Mouse (Mus musculus) macrophage (primary cell): ENCODE data around the gene Wdr48. TPM values are rescaled to one million over a fixed set of nuclear protein-coding genes. Genes with fewer than 3 reads are reported as not detected.

Experiments
- H3K27ac ChIP-seq: fragments of 350-480 bp; formaldehyde crosslinking; 2 replicates; pipeline ENCODE4 v1.9.0; 2021
- H3K36me3 ChIP-seq: fragments of 350-480 bp; formaldehyde crosslinking; 2 replicates; pipeline ENCODE4 v1.9.0; 2021; ENCODE audit errors: inconsistent target
- H3K4me3 ChIP-seq: fragments of 350-480 bp; formaldehyde crosslinking; 2 replicates; pipeline ENCODE4 v1.9.0; 2021; ENCODE audit errors: inconsistent target
- H3K79me2 ChIP-seq: fragments of 350-480 bp; formaldehyde crosslinking; 2 replicates; pipeline ENCODE4 v1.9.0; 2021; ENCODE audit errors: inconsistent target
- WGBS: methylation state at CpG from one replicate; pipeline ENCODE4 v1.1.7; 2026; ENCODE audit warnings: inconsistent platforms; ENCODE audit not compliant: missing documents; 5-methylcytosine and 5-hydroxymethylcytosine counted together
- polyA plus RNA-seq: library from polyadenylated mRNA; stranded (reverse); fragments of 250-400 nt; gene quantifications from 3 replicates; pipeline ENCODE4 v1.2.4, GENCODE M21; 2018; ENCODE audit warnings: inconsistent platforms
- total RNA-seq, 78 experiments: library from RNA; depleted of rRNA; stranded (reverse); fragments of 250-400 nt; gene quantifications; 1 replicate in 9 of 78; 2 replicates in 24 of 78; 3 replicates in 43 of 78; 4 replicates in 2 of 78; pipeline ENCODE4 v1.2.4; 2018; ENCODE audit warnings: inconsistent platforms in 56 of 78

The Wdr48 gene
- 100 to 1,000 TPM in 24 of 26 experiments, 10 to 100 TPM in 2; 92.3 to 311 (median 134) TPM for total RNA-seq (2018; cell fraction: chromatin; rRNA removed)
- total RNA-seq (2018; cell fraction: cytosol; rRNA removed), result 10 to 100 TPM; 29.0 to 47.5 (median 32.7) TPM
- total RNA-seq (2018; cell fraction: nucleus; rRNA removed), result 100 to 1,000 TPM in 7 of 26 experiments, 10 to 100 TPM in 19; 51.1 to 167 (median 78.9) TPM
- 25.1 to 40.5 TPM (median 29.3 TPM) in 3 replicates for polyA plus RNA-seq

GRCm38 (mm10) chr9:119894339-119895009 is at the start of gene Wdr48:
Wdr48 (plus strand) TSS chr9:119894878.
- WGBS, result 3% methylated on average over 34 of the region's 34 CpGs
- Histone ChIP-seq H3K4me3 (peak within 1 kb of the TSS; percentile 65), H3K36me3 (no peaks in the 10 kb centered on the region), H3K27ac (peak within 1 kb of the TSS; percentile 57), H3K79me2 (peaks cover 43% of the 10 kb centered on the region)

GRCm38 (mm10) chr9:119847187-119847586 is 47.5 kb upstream of the Wdr48 start:
- 93% methylated on average over 6 of the region's 6 CpGs for WGBS
- H3K36me3 ChIP-seq, result no peaks in the 10 kb centered on the region
- H3K4me3 ChIP-seq, result no peak overlapping the region
- no peak overlapping the region for H3K27ac ChIP-seq
- H3K79me2 ChIP-seq, result no peaks in the 10 kb centered on the region

GRCm38 (mm10) chr9:119848671-119849070 is 46.0 kb upstream of the Wdr48 start:
- Histone ChIP-seq H3K4me3 (no peak overlapping the region), H3K79me2 (no peaks in the 10 kb centered on the region), H3K27ac (no peak overlapping the region), H3K36me3 (no peaks in the 10 kb centered on the region)
- WGBS, result 84% methylated on average over 7 of the region's 7 CpGs

- no peak overlapping the region for H3K27ac ChIP-seq
- WGBS, result 62% methylated on average over 8 of the region's 8 CpGs
- H3K36me3 ChIP-seq, result no peaks in the 10 kb centered on the region
- no peaks in the 10 kb centered on the region for H3K79me2 ChIP-seq
- H3K4me3 ChIP-seq, result no peak overlapping the region
These were observed 45.5 kb upstream of the Wdr48 start for GRCm38 (mm10) chr9:119849214-119849613.

- Histone ChIP-seq H3K36me3 (no peaks in the 10 kb centered on the region), H3K4me3 (no peak overlapping the region), H3K27ac (no peak overlapping the region), H3K79me2 (no peaks in the 10 kb centered on the region)
- WGBS, result 79% methylated on average over 10 of the region's 10 CpGs
These were observed 42.2 kb upstream of the Wdr48 start for GRCm38 (mm10) chr9:119852347-119853030.

GRCm38 (mm10) chr9:119853071-119853846 is 41.4 kb upstream of the Wdr48 start:
- Histone ChIP-seq H3K79me2 (no peaks in the 10 kb centered on the region), H3K4me3 (no peak overlapping the region), H3K27ac (no peak overlapping the region), H3K36me3 (no peaks in the 10 kb centered on the region)
- WGBS, result 56% methylated on average over 2 of the region's 2 CpGs

- WGBS, result 81% methylated on average over 7 of the region's 8 CpGs
- Histone ChIP-seq H3K79me2 (no peaks in the 10 kb centered on the region), H3K36me3 (no peaks in the 10 kb centered on the region), H3K27ac (no peak overlapping the region), H3K4me3 (no peak overlapping the region)
These were observed 40.5 kb upstream of the Wdr48 start for GRCm38 (mm10) chr9:119854170-119854569.

- WGBS, result 91% methylated on average over 4 of the region's 4 CpGs
- H3K27ac ChIP-seq, result no peak overlapping the region
- no peak overlapping the region for H3K4me3 ChIP-seq
- no peaks in the 10 kb centered on the region for H3K79me2 ChIP-seq
- no peaks in the 10 kb centered on the region for H3K36me3 ChIP-seq
These were observed 7.4 kb upstream of the Wdr48 start for GRCm38 (mm10) chr9:119887144-119887901.

- Histone ChIP-seq H3K36me3 (no peaks in the 10 kb centered on the region), H3K4me3 (no peak overlapping the region), H3K27ac (no peak overlapping the region), H3K79me2 (no peaks in the 10 kb centered on the region)
- 81% methylated on average over 2 of the region's 2 CpGs for WGBS
These were observed 5.8 kb upstream of the Wdr48 start for GRCm38 (mm10) chr9:119888843-119889246.

GRCm38 (mm10) chr9:119889446-119889845 is 5.2 kb upstream of the Wdr48 start:
- 96% methylated on average over 9 of the region's 9 CpGs for WGBS
- H3K36me3 ChIP-seq, result no peaks in the 10 kb centered on the region
- H3K4me3 ChIP-seq, result no peak overlapping the region
- H3K79me2 ChIP-seq, result no peaks in the 10 kb centered on the region
- no peak overlapping the region for H3K27ac ChIP-seq

- Histone ChIP-seq H3K4me3 (no peak overlapping the region), H3K36me3 (no peaks in the 10 kb centered on the region), H3K79me2 (peaks cover 5% of the 10 kb centered on the region), H3K27ac (no peak overlapping the region)
- WGBS, result 74% methylated on average over 2 of the region's 2 CpGs
These were observed 4.0 kb upstream of the Wdr48 start for GRCm38 (mm10) chr9:119890692-119891091.

GRCm38 (mm10) chr9:119893881-119894280 is 797 bp upstream of the Wdr48 start:
- 96% methylated on average over 5 of the region's 5 CpGs for WGBS

GRCm38 (mm10) chr9:119895040-119895721 is 503 bp downstream of the Wdr48 start:
- WGBS, result under 1% methylated on average over 51 of the region's 71 CpGs
- Histone ChIP-seq H3K79me2 (peaks cover 50% of the 10 kb centered on the region), H3K4me3 (peak overlapping the region; percentile 65), H3K27ac (peak overlapping the region; percentile 40), H3K36me3 (no peaks in the 10 kb centered on the region)

More at GRCm38 (mm10) chr9:119893881-119894280, 797 bp upstream of the Wdr48 start:
- Histone ChIP-seq H3K4me3 (peak overlapping the region; percentile 42; the same call in 1 of the 2 replicates), H3K36me3 (no peaks in the 10 kb centered on the region), H3K79me2 (peaks cover 37% of the 10 kb centered on the region), H3K27ac (no peak overlapping the region)
